Mouse (Mus musculus) frontal cortex, postnatal 14 days (tissue): Measurements from ENCODE around the gene E130114P18Rik.
A peak's percentile ranks its signal among the peaks of the same experiment; 100 is the strongest.

Source experiments
- DNase-seq, 2 experiments: peaks; one replicate each; pipeline ENCODE4 v3.0.0; 2022; ENCODE audit warnings: low spot score in 2 of 2

E130114P18Rik gene

DNA sequence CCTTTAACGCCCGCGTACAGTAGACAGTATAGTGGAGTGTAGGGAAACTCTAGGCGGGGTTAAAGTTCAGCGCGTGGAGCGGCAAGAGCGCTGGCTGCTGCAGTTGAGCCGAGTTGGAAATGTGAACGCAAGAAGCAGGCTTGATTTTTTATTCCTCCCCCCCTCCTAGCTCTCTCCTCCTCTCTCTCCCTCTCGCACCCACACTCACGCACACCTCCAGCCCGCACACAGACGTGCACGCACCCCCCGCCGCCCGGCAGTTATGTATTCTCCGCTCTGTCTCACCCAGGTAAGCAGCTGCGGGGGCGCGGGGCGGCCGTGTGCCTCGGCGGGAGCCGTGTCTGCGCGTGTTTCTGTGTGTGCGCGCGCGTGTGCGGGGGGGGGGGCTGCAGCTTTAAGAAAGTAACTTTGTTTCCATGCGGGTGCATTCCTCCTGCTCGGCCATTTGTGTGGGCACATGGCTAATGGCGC lies at the start of gene E130114P18Rik:
Gene E130114P18Rik, minus strand, starts transcription at position 373 of the 471 bp plus-strand sequence.
- peak in 1 of 2 experiments; percentile 40 for DNase-seq

- DNase-seq: no peak
Observed at GRCm38 (mm10) chr4:97827115-97827514, 49.2 kb upstream of the E130114P18Rik start.

DNA sequence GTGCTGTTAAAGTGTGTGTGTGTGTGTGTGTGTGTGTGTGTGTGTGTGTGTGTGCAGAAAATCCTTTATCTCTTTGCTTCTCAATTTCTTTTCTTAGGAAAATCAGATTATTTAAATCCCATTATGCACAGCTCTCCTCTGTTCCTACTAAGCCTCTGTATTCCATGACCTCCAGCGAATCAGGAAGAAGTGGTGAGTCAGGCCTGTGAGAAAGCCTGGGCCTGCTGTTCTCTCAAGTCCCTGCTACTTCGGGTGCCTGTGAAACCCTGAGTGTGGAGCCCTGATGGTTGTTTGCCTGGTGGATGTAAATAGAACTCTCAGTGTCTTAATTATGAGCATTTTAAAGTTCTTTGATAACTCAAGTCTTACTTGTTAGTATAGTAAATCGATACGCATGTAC lies 48.0 kb upstream of the E130114P18Rik start:
- no peak for DNase-seq

- no peak for DNase-seq
Observed at GRCm38 (mm10) chr4:97825432-97825831, 47.6 kb upstream of the E130114P18Rik start.

DNA sequence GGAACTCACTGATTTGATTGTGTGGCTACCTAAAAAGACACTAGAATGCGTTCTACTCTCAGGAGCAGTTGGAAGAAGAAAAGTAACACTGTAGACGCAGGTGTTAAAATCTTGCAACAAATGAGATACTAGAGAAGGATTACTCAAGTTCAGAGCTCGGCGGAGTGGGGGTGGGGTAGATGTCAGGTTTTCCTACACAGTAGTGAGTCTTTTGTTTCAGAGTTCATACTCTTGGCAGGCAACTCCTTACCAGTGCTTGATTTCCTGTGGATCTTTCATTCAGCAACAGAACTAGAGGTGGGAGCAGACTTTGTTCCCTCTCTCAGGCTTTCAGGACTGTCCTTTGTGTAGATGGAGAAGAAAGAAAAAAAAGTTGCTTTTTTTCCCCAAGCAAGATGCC lies 46.6 kb upstream of the E130114P18Rik start:
- DNase-seq: no peak

GRCm38 (mm10) chr4:97823512-97823911 lies 45.6 kb upstream of the E130114P18Rik start:
- no peak for DNase-seq

DNA sequence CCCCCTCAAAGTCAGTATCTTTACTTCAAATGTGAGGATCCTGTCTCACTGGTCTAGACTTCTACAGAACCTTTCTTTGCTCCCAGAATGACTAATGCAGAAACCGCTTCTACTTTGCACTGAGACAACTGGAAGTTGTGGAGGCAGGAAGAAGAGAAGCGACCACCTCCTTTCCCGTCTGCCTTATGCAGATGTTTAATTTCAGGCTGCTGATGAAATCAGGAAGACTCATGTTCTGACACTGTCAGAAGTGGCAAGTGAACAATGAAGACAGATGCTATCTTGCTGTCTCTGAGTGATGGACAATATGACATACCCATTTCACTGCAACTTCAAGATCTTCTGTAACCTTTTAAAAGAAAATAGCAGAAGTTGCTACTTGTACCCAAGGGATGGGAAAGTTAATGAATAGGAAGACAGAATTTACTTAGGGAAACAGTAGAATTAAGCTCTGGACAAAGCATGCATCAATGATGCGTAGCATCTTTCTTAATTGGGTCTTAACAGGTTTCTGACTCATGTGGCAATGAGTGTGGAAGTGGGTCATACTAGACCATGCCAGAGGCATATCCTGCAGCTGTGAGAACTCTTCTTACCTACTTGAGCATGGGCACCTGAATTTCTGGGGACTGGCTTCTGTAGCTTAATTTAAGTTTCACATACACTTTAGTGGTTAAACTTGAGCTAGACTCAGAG lies 43.8 kb upstream of the E130114P18Rik start:
- DNase-seq: no peak

DNA sequence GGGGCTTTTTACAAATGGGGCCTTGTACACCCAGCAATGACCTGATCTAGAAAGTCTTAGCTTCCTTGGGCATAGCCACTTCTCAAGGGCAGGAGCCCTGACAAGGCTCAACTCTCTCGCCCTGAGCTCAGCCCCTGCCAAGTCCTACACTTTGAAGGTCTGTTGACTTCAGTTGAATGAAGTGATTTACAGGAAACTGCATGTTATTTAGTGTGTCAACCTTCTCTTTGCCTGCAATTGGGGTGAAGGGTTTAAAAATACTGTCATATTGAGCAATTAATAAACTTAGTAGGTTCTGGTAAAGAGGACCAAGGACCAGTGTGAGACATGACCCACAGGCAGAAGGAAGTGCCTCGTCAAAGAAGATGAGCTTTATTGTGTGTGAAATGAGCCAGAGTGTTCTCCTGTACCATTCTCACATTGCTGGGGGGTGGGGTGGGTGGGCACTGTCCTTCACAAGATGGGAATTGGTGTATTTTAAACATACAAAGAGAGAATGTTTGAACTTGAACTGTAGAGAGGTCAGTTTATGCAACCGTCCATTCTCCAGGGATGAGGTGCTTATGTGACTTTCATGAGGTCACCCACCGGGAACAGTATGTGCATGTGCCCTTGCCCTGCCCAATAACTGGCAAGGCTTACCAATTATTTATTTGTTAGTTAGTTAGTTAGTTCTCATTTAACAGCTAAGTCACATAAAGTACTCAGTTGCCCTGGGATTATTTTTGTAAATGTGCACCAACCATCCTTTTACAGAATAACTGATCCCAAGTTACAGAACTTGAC lies 42.8 kb upstream of the E130114P18Rik start:
- DNase-seq: no peak

DNA sequence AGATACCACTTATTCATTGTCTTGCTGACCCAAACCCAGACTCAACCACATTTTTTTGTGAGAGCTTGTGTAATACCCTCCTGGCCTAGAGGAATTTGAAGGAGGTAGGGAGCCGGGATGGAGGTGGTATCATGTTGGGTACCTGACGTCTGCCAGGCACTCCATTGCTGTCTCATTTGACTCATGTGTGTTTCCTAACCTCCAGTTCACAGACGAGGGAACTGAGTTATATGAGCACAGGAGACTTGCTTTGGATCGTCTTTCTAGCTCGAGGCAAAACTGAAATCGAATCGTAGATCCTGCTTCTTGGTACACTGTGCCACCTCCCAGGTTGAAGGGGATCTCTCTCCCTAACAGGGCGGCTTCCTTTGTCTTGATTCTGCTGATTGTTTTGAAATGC lies 41.2 kb upstream of the E130114P18Rik start:
- no peak for DNase-seq

- no peak for DNase-seq
Observed at GRCm38 (mm10) chr4:97818498-97818897, 40.6 kb upstream of the E130114P18Rik start.

GRCm38 (mm10) chr4:97817741-97818140 lies 39.9 kb upstream of the E130114P18Rik start:
- no peak for DNase-seq

GRCm38 (mm10) chr4:97816753-97817152 lies 38.9 kb upstream of the E130114P18Rik start:
- no peak for DNase-seq

GRCm38 (mm10) chr4:97816001-97816400 lies 38.1 kb upstream of the E130114P18Rik start:
- no peak for DNase-seq

GRCm38 (mm10) chr4:97814515-97814914 lies 36.6 kb upstream of the E130114P18Rik start:
- no peak for DNase-seq

DNA sequence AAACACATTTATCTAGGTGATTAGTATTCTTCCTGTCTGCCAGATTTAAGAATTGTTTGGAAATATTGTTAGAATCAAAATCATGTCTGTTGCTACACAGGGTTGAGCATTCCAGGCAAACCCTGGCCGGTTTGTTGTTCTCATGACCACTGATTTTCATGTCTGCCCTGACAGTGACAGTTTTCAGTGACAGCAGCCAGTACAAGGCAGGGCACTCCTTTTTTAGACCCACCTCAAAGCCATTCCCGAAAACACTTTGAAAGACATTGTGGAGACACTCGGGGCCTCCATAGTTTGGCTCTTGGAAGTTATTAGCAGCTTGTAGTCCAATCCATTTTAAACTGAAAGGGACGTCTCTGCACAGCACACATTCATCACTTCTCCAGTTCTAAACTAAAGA lies 36.1 kb upstream of the E130114P18Rik start:
- no peak for DNase-seq

GRCm38 (mm10) chr4:97813035-97813434 lies 35.2 kb upstream of the E130114P18Rik start:
- DNase-seq: no peak

GRCm38 (mm10) chr4:97810348-97810939 lies 32.6 kb upstream of the E130114P18Rik start:
- DNase-seq: no peak

DNA sequence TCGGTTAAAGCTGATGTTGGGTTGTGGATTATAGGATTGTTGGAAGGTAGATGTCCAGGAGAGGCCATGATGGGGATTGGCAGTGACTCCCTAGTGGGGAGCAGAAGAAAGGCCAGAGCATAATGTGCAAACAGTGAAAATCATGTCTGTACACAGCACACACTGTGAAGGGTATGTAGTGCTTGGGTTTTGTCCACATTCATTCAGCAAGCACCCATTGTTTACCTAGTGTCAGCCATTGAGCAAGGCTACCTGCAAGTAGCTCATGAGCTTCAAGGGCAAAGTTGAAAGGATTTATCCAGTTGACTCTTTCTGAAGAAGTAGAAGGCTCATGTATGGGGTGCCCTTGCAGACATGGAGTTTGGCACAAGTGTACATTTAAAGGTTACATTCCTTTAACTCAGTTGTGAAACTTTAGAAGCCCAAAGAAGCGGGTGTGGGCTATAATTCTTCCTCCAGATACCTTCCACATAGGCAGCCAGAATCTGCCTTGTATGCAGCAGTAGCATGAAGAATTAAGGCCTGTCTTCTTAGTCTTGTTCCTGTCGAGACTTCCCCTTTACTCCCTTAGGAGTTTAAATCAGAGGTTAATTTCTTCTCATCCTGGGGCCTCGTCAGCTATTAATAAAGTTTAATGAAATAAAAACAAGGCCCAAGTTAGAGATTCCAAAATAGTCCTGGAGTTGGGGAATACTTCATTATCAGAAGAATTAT lies 31.9 kb upstream of the E130114P18Rik start:
- no peak for DNase-seq

DNA sequence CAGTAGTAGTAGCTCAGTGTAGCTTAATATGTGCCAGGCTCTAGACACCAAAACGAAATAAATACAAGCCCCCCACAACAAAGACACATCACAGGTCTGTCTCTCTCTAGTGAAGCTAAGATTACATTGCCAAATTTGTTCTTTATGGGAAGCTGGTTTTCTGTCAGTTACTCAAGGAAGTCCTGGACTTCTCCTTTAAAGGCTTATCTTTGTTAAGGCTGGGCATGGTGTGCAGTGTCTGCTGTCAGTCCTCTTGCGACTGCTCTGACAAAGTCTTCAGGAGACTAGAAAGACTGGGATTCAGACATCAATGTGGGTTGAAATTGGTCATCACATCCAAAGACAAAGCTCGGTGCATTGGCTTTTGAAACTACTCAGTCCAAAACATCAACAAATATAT lies 31.0 kb upstream of the E130114P18Rik start:
- no peak for DNase-seq

- no peak for DNase-seq
Observed at GRCm38 (mm10) chr4:97806924-97807323, 29.0 kb upstream of the E130114P18Rik start.

DNA sequence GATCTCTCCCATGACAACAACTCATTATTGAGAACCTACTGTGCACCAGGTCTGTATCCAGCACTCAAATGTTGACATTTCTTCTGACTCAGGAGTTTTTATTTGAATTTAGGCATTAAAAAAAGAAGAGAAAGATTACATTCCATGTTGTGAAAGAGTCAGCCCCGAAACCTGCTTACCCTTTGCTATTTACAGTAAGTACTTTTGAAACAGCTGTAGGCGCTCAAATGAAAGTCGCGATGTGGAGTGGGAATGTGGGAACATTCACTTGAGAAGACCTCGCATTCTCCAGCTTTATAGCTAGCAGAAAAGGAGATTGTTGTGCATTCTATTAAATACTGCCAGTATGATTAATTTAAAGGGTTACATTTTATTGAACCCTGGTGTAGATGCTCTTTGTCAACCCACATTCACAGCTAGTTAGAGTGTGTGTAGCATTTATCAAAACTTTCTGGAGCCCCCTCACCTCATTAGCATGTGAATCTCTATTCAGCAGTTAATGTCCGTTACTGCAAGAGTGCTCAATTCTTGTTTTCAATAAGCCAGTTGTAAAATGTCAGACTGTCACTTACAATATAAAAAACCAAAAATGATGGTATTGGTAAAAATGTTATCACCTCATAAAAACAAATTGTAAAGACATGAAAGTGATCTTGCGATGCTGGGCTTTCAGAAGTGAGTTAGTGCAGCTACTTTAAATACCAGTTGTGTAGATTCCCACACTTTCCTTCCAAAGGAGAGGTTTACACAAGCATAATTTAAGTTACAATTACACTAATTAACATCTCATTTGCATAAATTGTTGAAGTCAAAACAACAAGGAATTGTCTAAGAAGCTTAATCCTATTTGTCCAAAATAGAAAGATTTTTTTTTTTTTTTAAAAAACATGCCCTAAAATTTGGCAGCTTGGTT lies 28.3 kb upstream of the E130114P18Rik start:
- no peak for DNase-seq
